Mouse (Mus musculus) lung, embryonic 14.5 days (tissue): ENCODE results near the gene 1110032A03Rik. TPM values are rescaled to one million over a fixed set of nuclear protein-coding genes. Genes with fewer than 3 reads are reported as not detected.

Experiments used
- ATAC-seq: fragments of 200-750 bp; cut with Nextera tagmentation; 2 replicates; pipeline ENCODE4 v1.8.0; 2017; ENCODE audit warnings: mild to moderate bottlenecking, moderate TSS enrichment, moderate library complexity; ENCODE audit not compliant: insufficient read depth
- DNase-seq: peaks from one replicate; pipeline ENCODE4 v3.0.0-alpha.2; 2015
- H3K27ac ChIP-seq: fragments of 300-500 bp; sonication (generic); 2 replicates; pipeline ENCODE4 v1.5.1; 2014; ENCODE audit warnings: low read depth, mild to moderate bottlenecking, moderate library complexity
- H3K27me3 ChIP-seq: fragments of 300-500 bp; sonication (generic); 2 replicates; pipeline ENCODE4 v1.6.1; 2014; ENCODE audit warnings: low read length, control low read depth; ENCODE audit not compliant: insufficient read depth
- H3K36me3 ChIP-seq: fragments of 300-500 bp; sonication (generic); 2 replicates; pipeline ENCODE4 v1.6.1; 2014; ENCODE audit warnings: control low read depth; ENCODE audit not compliant: insufficient read depth
- H3K4me1 ChIP-seq: fragments of 300-500 bp; sonication (generic); 2 replicates; pipeline ENCODE4 v1.6.1; 2014; ENCODE audit warnings: antibody characterized with exemption, control low read depth; ENCODE audit not compliant: insufficient read depth
- H3K4me2 ChIP-seq: fragments of 300-500 bp; sonication (generic); 2 replicates; pipeline ENCODE4 v1.6.1; 2014; ENCODE audit warnings: mild to moderate bottlenecking
- H3K4me3 ChIP-seq: fragments of 300-500 bp; sonication (generic); 2 replicates; pipeline ENCODE4 v1.5.1; 2014; ENCODE audit warnings: low read depth, low read length
- H3K9ac ChIP-seq: fragments of 300-500 bp; sonication (generic); 2 replicates; pipeline ENCODE4 v1.6.1; 2014
- H3K9me3 ChIP-seq: fragments of 300-500 bp; sonication (generic); 2 replicates; pipeline ENCODE4 v1.6.1; 2016; ENCODE audit warnings: low read depth, low read length, control low read depth
- CTCF ChIP-seq: IDR thresholded peaks from 2 replicates; pipeline ENCODE4 v1.5.1; 2016; ENCODE audit warnings: antibody characterized with exemption, low read depth
- WGBS: fragments of 180-500 bp; shearing (Covaris S2); extraction: QIAGEN DNeasy Blood & Tissue Kit; methylation state at CpG from one replicate; pipeline ENCODE4 v1.1.7; 2014; 5-methylcytosine and 5-hydroxymethylcytosine counted together
- polyA plus RNA-seq: library from polyadenylated mRNA; unstranded; fragments of >200 nt; fragmentation: Nextera tagmentation; extraction: Ambion mirVana; gene quantifications from 2 replicates; pipeline ENCODE4 v1.2.1, GENCODE M21; 2014

1110032A03Rik gene
- polyA plus RNA-seq, 1 experiment from 2014 or later = 30.3 TPM

GRCm38 (mm10) chr9:50798368-50798767 lies 23.0 kb upstream of the 1110032A03Rik start:
- Histone ChIP-seq H3K27me3 (no peaks in the 10 kb centered on the region), H3K4me2 (no peak overlapping the region), H3K9me3 (no peaks in the 10 kb centered on the region), H3K36me3 (peaks cover 63% of the 10 kb centered on the region), H3K4me3 (no peak overlapping the region), H3K27ac (no peak overlapping the region), H3K9ac (no peak overlapping the region), H3K4me1 (no peaks in the 10 kb centered on the region)
- no peak for TF ChIP-seq CTCF
- DNase-seq = no peak
- 81% methylated on average over 5 of the region's 5 CpGs for WGBS
- ATAC-seq = no peak

GRCm38 (mm10) chr9:50797641-50798040 lies 22.3 kb upstream of the 1110032A03Rik start:
- Histone ChIP-seq H3K4me1 (no peaks in the 10 kb centered on the region), H3K4me3 (no peak overlapping the region), H3K9me3 (no peaks in the 10 kb centered on the region), H3K27me3 (no peaks in the 10 kb centered on the region), H3K4me2 (no peak overlapping the region), H3K27ac (no peak overlapping the region), H3K36me3 (peaks cover 60% of the 10 kb centered on the region), H3K9ac (no peak overlapping the region)
- TF ChIP-seq CTCF = no peak
- DNase-seq (no peak), ATAC-seq (no peak)
- WGBS = 88% methylated on average over 7 of the region's 7 CpGs

- no peak for DNase-seq
- H3K9me3 ChIP-seq = no peaks in the 10 kb centered on the region
- TF ChIP-seq CTCF = no peak
- H3K9ac ChIP-seq = no peak overlapping the region
- ATAC-seq = no peak
- no peak overlapping the region for H3K4me3 ChIP-seq
- no peak overlapping the region for H3K27ac ChIP-seq
- H3K4me2 ChIP-seq = no peak overlapping the region
- peaks cover 60% of the 10 kb centered on the region for H3K36me3 ChIP-seq
- H3K27me3 ChIP-seq = no peaks in the 10 kb centered on the region
- WGBS = 89% methylated on average over 8 of the region's 8 CpGs
- H3K4me1 ChIP-seq = no peaks in the 10 kb centered on the region
Measured at GRCm38 (mm10) chr9:50796776-50797175, 21.5 kb upstream of the 1110032A03Rik start.

- Histone ChIP-seq H3K27me3 (no peaks in the 10 kb centered on the region), H3K36me3 (peaks cover 58% of the 10 kb centered on the region), H3K9ac (no peak overlapping the region), H3K4me1 (no peaks in the 10 kb centered on the region), H3K9me3 (no peaks in the 10 kb centered on the region), H3K27ac (no peak overlapping the region), H3K4me2 (no peak overlapping the region), H3K4me3 (no peak overlapping the region)
- 85% methylated on average over 3 of the region's 3 CpGs for WGBS
- TF ChIP-seq CTCF = no peak
- no peak for ATAC-seq
- no peak for DNase-seq
Measured at GRCm38 (mm10) chr9:50795266-50795665, 19.9 kb upstream of the 1110032A03Rik start.

- WGBS = 83% methylated on average over 2 of the region's 2 CpGs
- H3K36me3 ChIP-seq = peaks cover 80% of the 10 kb centered on the region
- peak; percentile 60 for DNase-seq
Measured at GRCm38 (mm10) chr9:50782155-50782554, 6.8 kb upstream of the 1110032A03Rik start.

GRCm38 (mm10) chr9:50776162-50776760 lies 941 bp upstream of the 1110032A03Rik start:
- ATAC-seq = no peak
- Histone ChIP-seq H3K4me1 (no peaks in the 10 kb centered on the region), H3K4me2 (peak overlapping the region; percentile 87), H3K36me3 (peaks cover 43% of the 10 kb centered on the region), H3K4me3 (peak overlapping the region; percentile 90), H3K27ac (no peak overlapping the region; the same call in 1 of the 2 replicates), H3K9me3 (no peaks in the 10 kb centered on the region), H3K27me3 (no peaks in the 10 kb centered on the region), H3K9ac (peak overlapping the region; percentile 88)
- no peak for DNase-seq
- 52% methylated on average over 11 of the region's 11 CpGs for WGBS
- TF ChIP-seq CTCF = no peak

More at GRCm38 (mm10) chr9:50782155-50782554, 6.8 kb upstream of the 1110032A03Rik start:
- Histone ChIP-seq H3K4me3 (no peak overlapping the region), H3K9ac (no peak overlapping the region), H3K4me1 (no peaks in the 10 kb centered on the region), H3K27me3 (no peaks in the 10 kb centered on the region), H3K27ac (no peak overlapping the region), H3K9me3 (no peaks in the 10 kb centered on the region), H3K4me2 (no peak overlapping the region)
- no peak for ATAC-seq
- peak; percentile 66 for TF ChIP-seq CTCF

- under 1% methylated on average over 27 of the region's 30 CpGs for WGBS
- Histone ChIP-seq H3K27me3 (no peaks in the 10 kb centered on the region), H3K4me2 (peak overlapping the region; percentile 87), H3K4me3 (peak overlapping the region; percentile 90), H3K9ac (peak overlapping the region; percentile 88), H3K27ac (peak overlapping the region; percentile 87), H3K4me1 (no peaks in the 10 kb centered on the region), H3K9me3 (no peaks in the 10 kb centered on the region), H3K36me3 (peaks cover 41% of the 10 kb centered on the region)
- ATAC-seq = peak; percentile 28; the same call in 1 of the 2 replicates
- TF ChIP-seq CTCF = no peak
- peak; percentile 38 for DNase-seq
Measured at GRCm38 (mm10) chr9:50775662-50776126, 374 bp upstream of the 1110032A03Rik start.
